ENCODE assay signal across 11 mouse cellular contexts in the genomic region with DNA sequence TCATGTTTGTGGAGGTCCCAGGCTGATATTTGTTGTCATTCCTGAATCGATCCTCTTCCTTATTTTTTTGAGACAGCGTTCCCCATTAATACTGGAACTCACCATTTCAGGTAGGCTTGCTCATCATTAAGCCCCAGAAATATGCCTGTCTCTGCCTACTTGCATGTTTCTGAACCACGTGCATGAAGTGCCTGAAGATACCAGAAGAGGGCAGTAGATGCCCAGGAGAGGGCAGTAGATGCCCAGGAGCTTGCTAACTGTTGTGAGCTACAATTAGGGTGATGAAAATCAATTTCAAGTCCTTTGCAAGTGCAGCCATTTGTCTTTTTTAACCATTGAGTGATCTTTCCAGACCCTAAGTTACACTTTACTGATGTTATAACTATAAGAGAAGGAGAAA.
DNase-seq lines count a peak whose midpoint lies in the region; ATAC-seq and TF ChIP-seq lines count a peak whose summit lies in the region.
"Had no signal": no experiment of that assay in that cellular context is flagged by ENCODE, and none has a peak within 500 bp of the region (broad histone marks: within the 10 kb centered on the region; RNA-seq: fewer than 3 reads in every experiment).

No protein-coding gene starts in this region.

- H3K4me2 ChIP-seq in forebrain, embryonic 11.5 days (ENCODE audit: low read depth, low read length, severe bottlenecking) = no peak overlapping the region
- no peak overlapping the region for H3K4me2 ChIP-seq in forebrain, embryonic 15.5 days (replicated peaks)
- H3K4me2 ChIP-seq in liver, postnatal 0 days (ENCODE audit: low read depth, low read length) = no peak overlapping the region
- no peak overlapping the region for H3K4me2 ChIP-seq in liver, embryonic 12.5 days

- no peaks in the 10 kb centered on the region for H3K9me3 ChIP-seq in forebrain, embryonic 11.5 days (ENCODE audit: control insufficient read depth, low read length)
- no peaks in the 10 kb centered on the region for H3K9me3 ChIP-seq in forebrain, embryonic 15.5 days
- no peaks in the 10 kb centered on the region for H3K9me3 ChIP-seq in liver, postnatal 0 days (ENCODE audit: low read length)
- H3K9me3 ChIP-seq in liver, embryonic 12.5 days (replicated peaks) = no peaks in the 10 kb centered on the region

- no peak overlapping the region for H3K9ac ChIP-seq in forebrain, embryonic 11.5 days (ENCODE audit: low read length)
- H3K9ac ChIP-seq in forebrain, embryonic 15.5 days (replicated peaks) = no peak overlapping the region
- no peak overlapping the region for H3K9ac ChIP-seq in liver, postnatal 0 days (replicated peaks)
- H3K9ac ChIP-seq in liver, embryonic 12.5 days = no peak overlapping the region

- H3K27ac ChIP-seq in forebrain, embryonic 11.5 days (ENCODE audit: low read depth, low read length) = no peak overlapping the region
- no peak overlapping the region for H3K27ac ChIP-seq in forebrain, embryonic 15.5 days (replicated peaks)
- H3K27ac ChIP-seq in liver, postnatal 0 days (ENCODE audit: low read depth) = no peak overlapping the region
- H3K27ac ChIP-seq in liver, embryonic 12.5 days = no peak overlapping the region

- no peaks in the 10 kb centered on the region for H3K4me1 ChIP-seq in forebrain, embryonic 11.5 days (replicated peaks; ENCODE audit: control insufficient read depth, insufficient read depth, low read length)
- no peaks in the 10 kb centered on the region for H3K4me1 ChIP-seq in forebrain, embryonic 15.5 days
- H3K4me1 ChIP-seq in liver, postnatal 0 days (ENCODE audit: insufficient read depth) = no peaks in the 10 kb centered on the region
- no peaks in the 10 kb centered on the region for H3K4me1 ChIP-seq in liver, embryonic 12.5 days

- no peaks in the 10 kb centered on the region for H3K36me3 ChIP-seq in forebrain, embryonic 11.5 days (ENCODE audit: control insufficient read depth, insufficient read depth, low read length)
- H3K36me3 ChIP-seq in forebrain, embryonic 15.5 days = no peaks in the 10 kb centered on the region
- no peaks in the 10 kb centered on the region for H3K36me3 ChIP-seq in liver, postnatal 0 days (replicated peaks; ENCODE audit: insufficient read depth, low read length)
- no peaks in the 10 kb centered on the region for H3K36me3 ChIP-seq in liver, embryonic 12.5 days
- H3K36me3 ChIP-seq: G1E had no signal

- peak; percentile 51 for DNase-seq in forebrain, embryonic 11.5 days (ENCODE audit: low spot score)
- no peak for DNase-seq in liver, postnatal 0 days
- DNase-seq in adrenal gland, postnatal 14 days = peak; percentile 39
- peak; percentile 25 for DNase-seq in mesoderm, embryonic 11.5 days (ENCODE audit: low read depth, low spot score)
- DNase-seq in thymus, postnatal 0 days (ENCODE audit: low spot score) = no peak
- no peak for DNase-seq in right cerebral cortex, adult 18-20 months
- DNase-seq: heart, adult 11 months; thymus, postnatal 25 days had no signal

- H3K27me3 ChIP-seq in forebrain, embryonic 11.5 days (ENCODE audit: control insufficient read depth, insufficient read depth, low read length) = no peaks in the 10 kb centered on the region
- H3K27me3 ChIP-seq in forebrain, embryonic 15.5 days = no peaks in the 10 kb centered on the region
- H3K27me3 ChIP-seq in liver, postnatal 0 days (ENCODE audit: insufficient read depth, low read length) = no peaks in the 10 kb centered on the region
- H3K27me3 ChIP-seq in liver, embryonic 12.5 days (replicated peaks) = no peaks in the 10 kb centered on the region

- no peak for ATAC-seq in forebrain, embryonic 11.5 days (replicated peaks; ENCODE audit: low FRiP score)
- ATAC-seq in forebrain, embryonic 15.5 days (replicated peaks) = no peak
- ATAC-seq in liver, postnatal 0 days = no peak
- ATAC-seq in liver, embryonic 12.5 days = no peak

- peak; percentile 51 for TF ChIP-seq CTCF in liver, postnatal 0 days (IDR thresholded peaks at IDR 0.05; ENCODE audit: low read depth)

- 76% methylated on average over 3 of the region's 3 CpGs for WGBS in forebrain, embryonic 11.5 days
- 77% methylated on average over 3 of the region's 3 CpGs for WGBS in forebrain, embryonic 15.5 days
- WGBS in liver, postnatal 0 days (ENCODE audit: insufficient replicate concordance) = 58% methylated on average over 3 of the region's 3 CpGs
- WGBS in liver, embryonic 12.5 days (ENCODE audit: insufficient replicate concordance) = 43% methylated on average over 3 of the region's 3 CpGs

- H3K4me3 ChIP-seq in forebrain, embryonic 11.5 days (ENCODE audit: low read depth, low read length) = no peak overlapping the region
- no peak overlapping the region for H3K4me3 ChIP-seq in forebrain, embryonic 15.5 days
- no peak overlapping the region for H3K4me3 ChIP-seq in liver, postnatal 0 days (ENCODE audit: low read depth, low read length)
- H3K4me3 ChIP-seq in liver, embryonic 12.5 days = no peak overlapping the region

- no peak for TF ChIP-seq EP300 in liver, postnatal 0 days (IDR thresholded peaks at IDR 0.05; ENCODE audit: low read depth)

Comparison
In these comparisons a context has a peak if more than half of its experiments do, and no peak if none do; other contexts are left out.
1. DNase-seq: peak in forebrain, embryonic 11.5 days (single experiment), adrenal gland, postnatal 14 days (single experiment) and mesoderm, embryonic 11.5 days (single experiment); none in liver, postnatal 0 days (single experiment), thymus, postnatal 0 days (single experiment) and right cerebral cortex, adult 18-20 months (single experiment).